11 mouse cellular contexts compared by ENCODE assay signal in genomic region chrX:11763351-11764082, GRCm38 (mm10).
A peak's percentile ranks its signal among the peaks of the same experiment; 100 is the strongest.
DNase-seq lines count a peak whose midpoint lies in the region.
"Had no signal": no experiment of that assay in that cellular context is flagged by ENCODE, and none has a peak within 500 bp of the region (broad histone marks: within the 10 kb centered on the region; RNA-seq: fewer than 3 reads in every experiment).

No protein-coding gene starts in this region.

- intact Hi-C loops in left cerebral cortex, postnatal 4 days (cut with DNase I) = no loop called here

- DNase-seq in heart, postnatal 4 days = peak; percentile 25
- DNase-seq in heart, adult 18-20 months = no peak
- peak; percentile 57 to 64 for DNase-seq in cerebellum, postnatal 10 days
- DNase-seq in cerebellum, postnatal 36 days = peak; percentile 4 to 10
- DNase-seq in left cerebral cortex, postnatal 4 days = peak; percentile 53
- no peak for DNase-seq in kidney, adult 11 months
- DNase-seq in gastrocnemius, postnatal 4 days (ENCODE audit: low spot score in 2 of 2) = no peak
- DNase-seq in thymus, postnatal 36 days = no peak
- DNase-seq: adrenal gland, postnatal 36 days; heart, postnatal 36 days; spleen, adult 18-20 months had no signal

Comparison
In these comparisons a context has a peak if more than half of its experiments do, and no peak if none do; other contexts are left out.
1. DNase-seq: peak in heart, postnatal 4 days (single experiment), cerebellum, postnatal 10 days (2 of 2), cerebellum, postnatal 36 days (2 of 2) and left cerebral cortex, postnatal 4 days (single experiment); none in heart, adult 18-20 months (0 of 2), kidney, adult 11 months (single experiment), gastrocnemius, postnatal 4 days (0 of 2) and thymus, postnatal 36 days (0 of 2).